Mouse (Mus musculus) G1E-ER4 (cell line): ENCODE data around the gene Mccc1. TPM values are rescaled to one million over a fixed set of nuclear protein-coding genes. Genes with fewer than 3 reads are reported as not detected.

ENCODE experiments used
- GATA1 ChIP-seq: IDR thresholded peaks from one replicate; pipeline ENCODE4 v1.8.0; 2012; ENCODE audit warnings: low read length, inconsistent platforms
- polyA plus RNA-seq: library from polyadenylated mRNA; stranded (reverse); fragments of >175 nt; gene quantifications from 2 replicates; pipeline ENCODE4 v1.2.3, GENCODE M21; 2012

Mccc1 gene
- polyA plus RNA-seq, 1 experiment = 2.2 TPM

DNA sequence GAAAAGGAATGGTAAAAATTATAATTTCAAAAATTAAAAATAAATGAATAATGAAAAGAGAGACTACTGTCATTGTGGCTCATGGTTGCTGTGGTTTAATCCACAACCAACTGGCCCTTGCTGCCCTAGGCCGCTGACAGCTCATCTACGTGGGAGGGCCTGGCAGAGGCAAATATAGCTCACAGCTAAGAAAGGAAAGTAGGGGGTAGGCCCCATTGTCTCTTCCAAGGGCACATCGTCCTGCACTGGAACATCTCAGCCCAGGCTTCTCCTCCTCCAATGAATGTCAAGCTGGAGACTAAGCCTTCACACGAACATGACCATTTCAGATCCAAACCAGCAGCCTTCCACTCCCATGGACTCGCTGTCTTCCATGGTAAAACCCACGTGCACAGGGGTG, 14.2 kb downstream of the Mccc1 start:
- no peak for TF ChIP-seq GATA1

DNA sequence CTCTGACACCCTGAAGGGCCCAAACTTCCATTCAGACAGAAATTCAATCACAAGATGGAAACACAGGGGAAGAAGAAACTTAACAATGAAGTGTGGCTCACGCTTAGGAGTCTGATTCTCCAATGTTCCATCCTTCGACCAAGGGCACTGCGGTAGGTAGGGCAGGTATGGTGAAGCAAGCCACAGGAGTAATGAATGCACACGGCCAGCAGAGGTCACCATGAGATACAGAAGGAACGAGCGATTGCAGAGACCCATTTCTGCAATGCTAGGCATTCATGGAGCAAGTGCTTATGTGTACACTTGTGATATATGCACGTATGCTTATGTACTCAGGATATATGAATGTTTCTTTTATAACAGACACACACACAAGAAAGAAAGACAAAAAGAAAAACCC, 26.9 kb downstream of the Mccc1 start:
- TF ChIP-seq GATA1 = no peak

DNA sequence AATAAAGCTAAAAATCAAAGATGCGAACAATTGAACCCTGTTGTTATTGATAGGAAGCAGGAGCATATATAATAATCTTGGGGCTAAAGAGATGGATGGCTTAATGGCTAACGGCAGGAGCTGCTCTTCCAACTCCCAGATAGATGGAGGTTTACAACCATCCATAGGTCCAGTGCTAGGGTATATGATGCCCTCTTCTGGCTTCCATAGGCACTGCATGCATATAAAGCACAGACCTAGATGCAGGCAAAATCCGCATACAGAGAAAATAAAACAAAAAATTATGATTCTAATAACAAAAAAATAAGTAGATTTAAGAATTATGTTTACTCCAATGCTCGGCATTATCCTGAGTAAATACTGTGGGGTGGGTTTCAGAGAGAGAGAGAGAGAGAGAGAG, 27.5 kb downstream of the Mccc1 start:
- no peak for TF ChIP-seq GATA1

DNA sequence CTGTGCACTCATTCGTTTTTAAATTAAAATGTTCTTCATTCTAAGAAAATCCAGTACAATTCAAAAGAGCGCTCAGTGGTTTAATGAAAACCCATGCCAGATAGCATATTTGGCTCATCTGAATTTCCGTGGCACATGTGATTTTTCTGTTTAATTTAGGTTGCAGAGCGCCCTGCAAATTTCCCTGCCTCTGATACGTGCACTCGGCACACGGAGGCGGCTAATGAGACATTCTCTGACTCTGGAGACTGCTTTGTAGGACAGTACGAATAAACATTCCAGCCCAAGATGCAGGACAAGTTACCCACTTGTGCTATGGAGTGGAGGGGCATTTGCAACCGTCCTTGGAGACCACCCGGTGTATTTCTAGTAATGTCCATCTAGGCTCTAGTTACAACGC, 29.3 kb downstream of the Mccc1 start:
- TF ChIP-seq GATA1 = no peak

DNA sequence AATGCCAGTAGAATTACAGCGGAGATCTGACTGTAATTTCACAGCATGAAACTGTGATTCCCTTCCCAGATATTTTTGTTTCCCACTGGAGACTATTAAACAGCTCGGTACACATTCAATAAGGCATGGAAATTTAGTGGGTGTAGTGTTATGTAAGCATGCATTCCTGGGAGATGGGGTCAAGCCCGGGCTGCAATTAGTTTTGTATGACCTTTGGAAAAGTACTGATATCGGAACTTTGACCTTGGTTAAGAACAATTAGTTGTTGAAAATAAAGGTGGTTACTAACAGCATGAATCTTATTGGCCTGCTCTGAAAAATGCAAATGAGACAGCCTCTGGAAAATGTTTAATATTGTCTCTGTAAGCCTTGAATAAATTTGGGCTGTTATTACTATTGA, 30.0 kb downstream of the Mccc1 start:
- TF ChIP-seq GATA1 = no peak

DNA sequence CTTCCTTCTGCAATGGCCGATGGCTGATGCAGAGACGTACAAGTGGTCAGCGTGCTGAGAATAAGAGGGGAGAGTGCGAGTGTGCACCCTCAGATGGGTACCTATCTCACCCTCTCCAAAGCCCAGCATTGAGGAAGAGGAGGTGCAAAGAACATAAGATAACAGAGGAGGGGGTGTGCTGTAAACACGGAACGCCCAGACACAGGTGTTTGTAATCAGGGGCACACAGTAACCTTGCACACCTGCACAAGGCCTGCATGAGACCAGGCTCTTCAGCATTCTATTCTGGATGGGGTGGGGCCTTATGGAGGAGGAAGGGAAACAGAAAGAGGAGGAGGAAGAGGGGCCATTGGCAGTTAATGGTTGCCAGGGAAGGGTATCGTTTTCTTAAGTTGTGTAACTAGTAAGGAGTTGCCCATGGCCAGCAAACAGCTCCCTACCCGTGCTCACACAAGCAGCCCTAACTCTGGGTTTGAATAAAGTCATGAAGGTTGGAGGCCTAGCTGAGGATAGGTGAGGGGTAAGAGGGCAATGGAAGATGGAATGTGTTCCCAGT, 33.0 kb downstream of the Mccc1 start:
- no peak for TF ChIP-seq GATA1

DNA sequence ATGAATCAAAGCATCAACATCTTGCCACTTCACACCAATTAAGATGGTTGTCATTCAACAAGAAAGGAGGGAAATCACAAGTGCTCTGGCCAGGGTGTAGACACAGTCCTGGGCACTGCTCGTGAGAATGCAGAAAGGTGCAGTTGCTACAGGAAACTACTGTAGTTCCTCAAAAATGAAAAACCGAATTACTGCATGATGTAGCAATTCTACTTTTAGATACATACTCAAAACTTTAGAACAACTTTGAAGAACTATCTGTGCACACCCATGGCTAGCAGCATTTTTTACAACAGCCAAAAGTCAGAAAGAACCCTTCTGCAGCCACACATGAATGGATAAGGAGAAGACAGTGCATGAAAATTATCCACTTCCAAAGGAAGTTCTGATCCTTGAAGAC, 34.0 kb downstream of the Mccc1 start:
- TF ChIP-seq GATA1 = no peak

DNA sequence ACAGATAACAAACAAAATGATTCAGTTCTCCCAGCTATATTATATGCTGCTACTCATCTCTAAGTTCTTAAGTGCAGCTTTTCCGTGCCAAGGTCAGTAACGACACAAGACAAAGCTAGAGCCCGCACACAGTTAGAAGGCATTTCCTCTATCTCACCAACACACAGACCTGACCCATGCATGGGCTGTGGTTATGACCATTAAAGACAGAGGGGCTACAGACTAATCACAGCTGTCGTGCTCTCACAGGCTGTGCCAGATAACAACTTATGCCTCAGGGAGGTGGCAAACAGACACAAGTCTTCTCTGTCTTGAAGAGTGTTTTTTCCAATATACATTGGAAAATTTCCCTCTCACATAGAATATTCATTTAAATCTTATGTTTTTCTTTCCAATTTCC, 35.5 kb downstream of the Mccc1 start:
- TF ChIP-seq GATA1 = no peak

DNA sequence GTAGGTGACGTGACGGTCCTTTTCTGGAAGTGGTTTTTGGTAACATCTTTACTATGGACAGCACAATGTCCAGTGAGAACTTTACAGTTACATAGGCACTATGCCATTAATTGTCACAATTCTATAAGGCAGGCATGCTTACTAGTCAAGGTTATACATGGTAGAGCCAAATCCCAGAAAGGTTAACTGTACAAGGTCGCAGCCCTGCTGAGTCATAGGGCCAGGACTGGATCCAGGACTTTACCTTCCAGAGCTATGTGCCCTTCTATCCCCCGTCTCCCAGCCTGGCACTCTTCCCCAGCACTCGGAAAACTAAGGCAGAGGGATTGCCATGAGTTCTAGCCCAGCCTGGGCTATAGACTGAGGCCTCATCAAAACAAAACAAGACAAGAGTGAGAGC, 36.6 kb downstream of the Mccc1 start:
- TF ChIP-seq GATA1 = no peak

DNA sequence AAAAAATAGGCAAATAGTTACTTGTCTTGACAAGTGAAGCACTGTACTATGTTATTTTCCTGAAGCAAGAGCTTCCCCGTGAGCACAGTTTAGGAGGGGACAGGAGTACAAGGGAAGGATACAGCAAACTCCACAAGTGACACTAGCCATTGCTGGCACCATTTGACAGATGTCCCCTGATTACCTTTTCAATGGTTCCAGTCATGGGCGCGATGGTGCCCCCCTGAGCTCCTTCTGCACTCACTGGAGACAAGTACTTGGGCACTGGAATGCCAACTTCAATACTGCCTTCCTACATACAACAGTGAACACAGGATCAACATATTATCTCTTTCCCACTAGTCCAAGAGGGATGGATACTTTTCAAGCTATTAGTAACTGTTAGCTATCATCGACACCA, 37.1 kb downstream of the Mccc1 start:
- TF ChIP-seq GATA1 = no peak

DNA sequence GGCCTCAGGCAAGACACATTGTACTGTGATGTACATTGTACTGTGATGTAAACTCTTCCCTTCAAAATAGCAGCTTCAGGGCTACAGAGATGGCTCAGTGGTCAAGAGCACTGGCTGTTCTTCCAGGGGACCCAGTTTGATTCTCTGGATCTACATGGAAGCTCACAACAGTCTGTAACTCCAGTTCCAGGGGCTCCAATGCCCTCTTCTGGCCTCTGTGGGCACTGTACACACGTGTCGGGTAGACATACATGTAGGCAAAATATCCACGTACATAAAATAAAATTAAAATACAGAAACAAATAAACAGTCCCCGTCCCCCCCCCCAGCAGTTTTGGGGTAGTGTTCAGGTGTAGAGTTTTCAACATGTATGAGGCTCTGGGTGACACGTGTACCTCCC, 37.5 kb downstream of the Mccc1 start:
- no peak for TF ChIP-seq GATA1

DNA sequence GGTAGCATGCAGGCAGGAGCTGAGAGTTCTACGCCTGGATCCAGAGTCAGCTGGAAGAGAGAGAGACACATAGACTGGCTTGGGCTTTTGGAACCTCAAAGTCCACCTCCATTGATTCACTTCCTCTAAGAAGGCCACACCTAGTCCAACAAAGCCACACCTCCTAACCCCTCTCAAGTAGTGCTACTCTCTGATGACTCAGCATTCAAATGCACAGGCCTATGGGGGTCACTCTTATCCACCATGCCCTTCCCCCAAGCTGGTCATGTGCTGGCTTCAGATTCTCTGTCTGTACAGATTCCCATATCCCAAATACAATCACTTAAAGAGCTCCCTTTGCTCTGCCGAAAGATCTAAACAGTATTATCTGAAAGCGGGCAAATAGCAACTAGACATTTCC, 43.2 kb downstream of the Mccc1 start:
- no peak for TF ChIP-seq GATA1

DNA sequence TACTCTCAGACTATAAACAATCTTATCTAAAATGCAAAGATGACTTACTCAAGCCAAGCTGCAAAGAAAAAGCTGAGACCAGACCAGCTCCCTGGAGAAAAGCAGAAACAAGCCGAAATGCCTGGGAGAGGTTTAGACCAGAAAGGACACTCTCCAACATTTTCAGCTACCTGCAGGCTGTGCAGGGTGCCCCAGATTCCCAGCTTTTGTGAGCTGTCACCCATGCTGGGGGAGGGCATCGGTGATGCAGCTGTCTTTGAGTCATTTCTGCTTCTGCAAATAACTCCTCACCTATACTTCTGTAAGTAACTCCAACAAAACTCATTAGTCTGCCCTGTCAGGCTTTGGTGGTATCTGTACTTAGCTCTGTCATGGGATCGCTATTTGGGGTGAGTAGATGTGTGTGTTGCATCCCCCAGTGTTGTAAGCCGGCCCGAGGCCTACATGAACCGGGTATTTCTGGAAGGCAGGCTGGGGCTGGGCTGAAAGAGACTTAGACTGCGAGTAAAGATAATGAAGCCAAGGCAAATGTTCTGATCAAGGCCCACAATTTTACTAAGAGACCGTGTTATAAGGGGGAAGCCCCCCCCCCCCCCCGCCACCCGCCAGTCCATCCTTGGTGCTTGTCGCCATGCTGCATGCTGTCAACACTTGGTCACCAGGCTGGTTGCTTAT, 45.4 kb downstream of the Mccc1 start:
- TF ChIP-seq GATA1 = no peak

DNA sequence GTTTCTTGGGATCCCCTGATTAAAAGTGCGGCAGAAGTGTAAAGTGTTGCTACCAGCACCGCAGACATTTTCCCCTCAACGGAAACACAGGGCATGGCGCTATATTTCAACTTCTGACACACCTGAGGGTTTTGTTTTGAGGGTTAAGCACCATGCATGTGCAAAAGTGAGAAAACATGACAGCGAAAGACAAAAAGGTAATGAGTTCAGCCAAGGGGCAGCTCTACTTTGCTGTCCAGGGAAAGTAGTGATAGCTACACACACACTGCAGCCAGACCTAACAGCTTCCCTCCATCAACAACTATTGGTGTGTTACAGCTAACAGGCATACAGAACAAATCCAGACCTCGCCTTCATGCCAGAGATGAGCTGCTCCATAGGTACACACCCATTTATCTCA, 46.7 kb downstream of the Mccc1 start:
- no peak for TF ChIP-seq GATA1

DNA sequence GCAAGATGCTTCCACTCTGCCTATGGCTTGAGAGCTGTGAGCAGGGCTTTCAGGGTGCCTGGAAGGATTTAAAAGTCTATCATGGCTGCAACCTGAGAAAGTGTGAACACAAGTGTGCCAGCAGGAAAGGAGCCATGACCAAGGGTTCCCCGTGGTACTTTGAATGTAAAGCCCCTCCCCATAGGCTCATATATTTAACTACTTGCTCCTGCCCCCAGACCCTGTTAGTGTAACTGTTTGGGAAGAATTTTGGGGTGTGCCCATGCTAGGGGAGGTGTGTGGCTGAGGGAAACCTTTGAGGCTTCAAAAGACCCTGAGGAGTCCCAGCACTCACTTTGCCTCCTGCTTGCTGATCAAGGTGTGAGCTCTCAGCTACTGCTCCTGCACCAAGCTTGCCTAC, 47.3 kb downstream of the Mccc1 start:
- no peak for TF ChIP-seq GATA1

DNA sequence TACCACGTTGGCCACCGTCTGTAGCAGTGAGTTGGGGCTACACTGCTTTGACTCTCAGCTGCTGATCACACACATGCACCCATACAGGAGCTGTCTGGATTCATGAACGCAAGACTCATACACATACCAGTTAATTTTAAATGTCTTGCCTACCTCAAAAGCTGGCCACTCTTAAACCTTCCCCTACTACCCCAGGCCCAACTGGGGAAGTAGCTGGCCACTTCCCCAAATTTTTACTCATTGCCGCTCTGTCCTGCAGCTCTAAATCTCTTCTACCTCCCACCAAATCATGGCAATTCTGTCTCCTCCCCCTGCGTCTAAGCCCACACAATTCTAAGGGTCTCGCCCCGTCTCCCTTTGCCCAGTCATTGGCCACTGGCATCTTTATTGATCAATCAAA, 52.3 kb downstream of the Mccc1 start:
- no peak for TF ChIP-seq GATA1

DNA sequence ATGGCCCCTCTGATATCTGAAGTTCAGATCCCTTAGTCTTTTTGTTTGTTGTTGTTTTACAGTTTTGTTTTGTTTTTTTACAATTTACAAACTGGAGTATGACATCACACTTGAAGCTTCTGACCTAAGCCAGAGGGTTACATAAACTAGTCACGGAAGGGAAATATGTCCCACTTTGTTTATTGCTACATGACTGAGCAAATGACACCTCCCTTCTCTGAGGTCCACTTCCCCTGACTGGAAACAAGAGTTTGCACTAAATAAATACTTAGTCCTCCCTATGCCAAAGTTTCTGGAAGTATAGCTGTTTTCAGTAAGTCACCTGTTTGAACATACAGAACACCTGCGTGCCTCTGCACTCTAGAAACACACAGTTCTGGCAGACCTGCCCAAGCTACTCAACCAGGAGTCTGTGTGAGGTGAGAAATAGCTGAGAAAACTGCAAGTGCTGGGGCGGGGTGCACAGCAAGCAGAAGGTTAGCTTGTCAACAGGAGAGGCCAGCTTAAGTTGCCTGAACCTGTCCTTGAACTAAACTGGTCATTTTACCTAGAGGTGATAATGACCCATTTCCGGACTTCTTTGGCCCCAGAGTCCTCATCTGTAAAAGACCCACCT, 59.9 kb downstream of the Mccc1 start:
- TF ChIP-seq GATA1 = no peak

DNA sequence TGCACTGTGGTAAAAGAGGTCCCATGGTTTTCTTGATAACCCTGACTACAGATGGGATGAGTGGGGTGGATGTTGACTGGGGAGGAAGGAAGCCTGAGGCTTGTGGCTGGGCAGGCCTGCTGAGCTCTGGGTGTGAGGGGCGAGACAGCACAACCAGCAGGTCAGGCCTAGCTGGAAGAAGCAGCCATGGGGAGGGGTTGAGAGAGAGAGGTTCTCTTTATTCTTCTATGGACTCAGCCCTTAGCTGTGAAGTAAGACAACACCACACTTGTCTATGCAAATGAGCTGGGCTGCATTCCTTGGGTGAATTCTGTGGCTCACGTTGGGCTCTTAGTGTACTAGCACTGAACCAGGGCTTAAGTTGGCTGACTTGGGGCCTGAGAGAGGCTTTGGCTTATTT, 60.4 kb downstream of the Mccc1 start:
- TF ChIP-seq GATA1 = no peak

DNA sequence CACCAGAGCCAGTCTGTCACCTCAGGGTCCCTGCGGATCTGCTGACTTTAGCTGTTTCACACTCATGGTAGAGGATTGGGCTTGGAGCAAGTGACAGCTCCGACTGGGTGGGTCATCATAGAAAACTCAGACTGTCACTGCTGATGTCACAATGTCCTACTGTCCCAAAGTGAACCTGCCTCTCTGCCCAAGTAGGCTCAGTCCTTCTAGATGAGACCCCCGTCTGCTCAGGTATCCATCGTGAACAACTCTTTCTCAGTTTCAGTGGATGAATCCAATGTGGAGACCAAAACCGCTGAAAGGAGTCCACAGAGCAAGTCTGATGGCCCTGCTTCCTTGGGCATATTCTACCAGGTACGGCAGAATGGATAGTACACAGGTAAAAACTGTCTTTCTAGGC, 63.1 kb downstream of the Mccc1 start, which contains the start of gene Dcun1d1:
Dcun1d1 (minus strand) TSS at position 101 of the 400 bp plus-strand sequence.
- TF ChIP-seq GATA1 = no peak
